Mouse (Mus musculus) C2C12 (cell line): Measurements from ENCODE around the gene Tspan14.

Source experiments
- CEBPB ChIP-seq: IDR thresholded peaks from one replicate; pipeline ENCODE4 v1.6.1; 2011; ENCODE audit warnings: low read depth, mild to moderate bottlenecking, control low read depth, moderate library complexity
- CTCF ChIP-seq: IDR thresholded peaks from one replicate; pipeline ENCODE4 v1.5.1; 2011; ENCODE audit not compliant: control insufficient read depth, insufficient read depth, insufficient read length
- FOSL1 ChIP-seq: IDR thresholded peaks from one replicate; pipeline ENCODE4 v1.8.0; 2011; ENCODE audit warnings: mild to moderate bottlenecking, low read length; ENCODE audit not compliant: poor library complexity, insufficient read depth, severe bottlenecking
- MAX ChIP-seq: IDR thresholded peaks from one replicate; pipeline ENCODE4 v1.6.1; 2011; ENCODE audit warnings: mild to moderate bottlenecking, control low read depth
- MYOD1 ChIP-seq: IDR thresholded peaks from one replicate; pipeline ENCODE4 v1.6.1; 2011; ENCODE audit warnings: low read depth; ENCODE audit not compliant: control insufficient read depth, insufficient read length
- MYOG ChIP-seq: IDR thresholded peaks from one replicate; pipeline ENCODE4 v1.6.1; 2011; ENCODE audit not compliant: control insufficient read depth, insufficient read length; ENCODE audit errors: extremely low read depth
- USF1 ChIP-seq: IDR thresholded peaks from one replicate; pipeline ENCODE4 v1.6.1; 2011; ENCODE audit warnings: low read depth, mild to moderate bottlenecking, control low read depth, moderate library complexity

GRCm38 (mm10) chr14:40915838-40916237 is 50.8 kb downstream of the Tspan14 start:
- no peak for TF ChIP-seq CTCF
- no peak for TF ChIP-seq MYOG
- TF ChIP-seq CEBPB: no peak
- TF ChIP-seq USF1: no peak
- TF ChIP-seq FOSL1: no peak
- TF ChIP-seq MAX: no peak
- no peak for TF ChIP-seq MYOD1
